Mouse (Mus musculus): ENCODE results near the gene Setmar.

Gene Setmar

GRCm38 (mm10) chr6:108117881-108118280 lies 53.0 kb downstream of the Setmar start:
- no peak for DNase-seq

- no peak for DNase-seq
Observed at GRCm38 (mm10) chr6:108125474-108125873, 60.6 kb downstream of the Setmar start.

GRCm38 (mm10) chr6:108126631-108127030 lies 61.8 kb downstream of the Setmar start:
- no peak for DNase-seq
